Mouse (Mus musculus) liver, embryonic 14.5 days (tissue): ENCODE measurements around the gene Dnaja2. TPM values are rescaled to one million over a fixed set of nuclear protein-coding genes. Genes with fewer than 3 reads are reported as not detected.

Source experiments
- ATAC-seq: fragments of 200-750 bp; cut with Nextera tagmentation; 2 replicates; pipeline ENCODE4 v1.8.0; 2017; ENCODE audit warnings: moderate number of reproducible peaks, mild to moderate bottlenecking, moderate library complexity; ENCODE audit not compliant: insufficient read depth
- DNase-seq, 3 experiments: peaks; one replicate each; pipeline ENCODE4 v3.0.0-alpha.2; 2012 to 2013; ENCODE audit warnings: low read depth in 3 of 3, low spot score in 3 of 3
- H3K27ac ChIP-seq: fragments of 300-500 bp; sonication (generic); 2 replicates; pipeline ENCODE4 v1.5.1; 2014; ENCODE audit warnings: moderate library complexity, mild to moderate bottlenecking, control low read depth, inconsistent platforms
- H3K27me3 ChIP-seq: fragments of 300-500 bp; sonication (generic); 2 replicates; pipeline ENCODE4 v1.6.1; 2014; ENCODE audit warnings: mild to moderate bottlenecking, low read length, moderate library complexity; ENCODE audit not compliant: control insufficient read depth, insufficient read depth
- H3K36me3 ChIP-seq: fragments of 300-500 bp; sonication (generic); replicated peaks from 2 replicates; pipeline ENCODE4 v1.6.1; 2014; ENCODE audit warnings: low read depth; ENCODE audit not compliant: control insufficient read depth, insufficient read depth
- H3K4me1 ChIP-seq, 2 experiments: fragments of 200-500 bp in 1 of 2; fragments of 300-500 bp in 1 of 2; sonication (generic) in 1 of 2; replicated peaks; 2 replicates each; pipeline ENCODE4 v1.6.1; 2012 to 2014; ENCODE audit warnings: antibody characterized with exemption in 1 of 2, inconsistent platforms in 1 of 2, low read length in 1 of 2; ENCODE audit not compliant: control insufficient read depth in 2 of 2, insufficient read depth in 2 of 2
- H3K4me2 ChIP-seq: fragments of 300-500 bp; sonication (generic); 2 replicates; pipeline ENCODE4 v1.6.1; 2014; ENCODE audit warnings: low read depth, mild to moderate bottlenecking, control low read depth, moderate library complexity
- H3K4me3 ChIP-seq, 2 experiments: fragments of 200-500 bp in 1 of 2; fragments of 300-500 bp in 1 of 2; sonication (generic) in 1 of 2; 2 replicates each; pipeline ENCODE4 v1.5.1; 2012 to 2014; ENCODE audit warnings: low read depth in 2 of 2, low read length in 2 of 2, mild to moderate bottlenecking in 2 of 2, control low read depth in 1 of 2, inconsistent platforms in 1 of 2, moderate library complexity in 1 of 2; ENCODE audit not compliant: insufficient read depth in 1 of 2
- H3K9ac ChIP-seq: fragments of 300-500 bp; sonication (generic); replicated peaks from 2 replicates; pipeline ENCODE4 v1.6.1; 2014; ENCODE audit warnings: mild to moderate bottlenecking, control low read depth, moderate library complexity
- H3K9me3 ChIP-seq: fragments of 300-500 bp; sonication (generic); 2 replicates; pipeline ENCODE4 v1.6.1; 2016; ENCODE audit warnings: low read length, mixed read lengths; ENCODE audit not compliant: control insufficient read depth
- CTCF ChIP-seq: IDR thresholded peaks from 2 replicates; pipeline ENCODE4 v1.5.1; 2016; ENCODE audit warnings: antibody characterized with exemption, low read depth, control low read depth
- EP300 ChIP-seq: IDR thresholded peaks from 2 replicates; pipeline ENCODE4 v1.6.1; 2016; ENCODE audit warnings: antibody characterized with exemption, low read depth
- WGBS: fragments of 180-500 bp; shearing (Covaris S2); extraction: QIAGEN DNeasy Blood & Tissue Kit; methylation state at CpG from one replicate; pipeline ENCODE4 v1.1.7; 2014; ENCODE audit not compliant: insufficient replicate concordance; 5-methylcytosine and 5-hydroxymethylcytosine counted together
- polyA plus RNA-seq, 2 experiments: library from polyadenylated mRNA; depleted of rRNA in 1 of 2; stranded (reverse) in 1 of 2; unstranded in 1 of 2; fragments of >200 nt; fragmentation: Nextera tagmentation in 1 of 2; extraction: Ambion mirVana in 1 of 2; gene quantifications; 2 replicates each; pipeline versions ENCODE4 v1.2.1 to v1.2.3; 2012 to 2014

Gene Dnaja2
- polyA plus RNA-seq, 2 experiments, result 26.9 to 73.3 TPM

GRCm38 (mm10) chr8:85570466-85570865, 15.3 kb upstream of the Dnaja2 start:
- H3K27me3 ChIP-seq, result no peaks in the 10 kb centered on the region
- no peak overlapping the region for H3K9ac ChIP-seq
- no peak for DNase-seq
- no peak overlapping the region for H3K4me2 ChIP-seq
- 23% methylated on average over 4 of the region's 4 CpGs for WGBS
- TF ChIP-seq EP300, result no peak
- TF ChIP-seq CTCF, result no peak
- no peaks in the 10 kb centered on the region for H3K36me3 ChIP-seq
- no peak for ATAC-seq
- H3K9me3 ChIP-seq, result no peaks in the 10 kb centered on the region
- no peak overlapping the region for H3K4me3 ChIP-seq
- H3K4me1 ChIP-seq, result peaks cover 0 to 2% of the 10 kb centered on the region in 2 experiments; a peak in 1 of 4 replicates
- no peak overlapping the region for H3K27ac ChIP-seq

- H3K27me3 ChIP-seq, result no peaks in the 10 kb centered on the region
- TF ChIP-seq EP300, result no peak
- H3K9ac ChIP-seq, result no peak overlapping the region
- H3K36me3 ChIP-seq, result no peaks in the 10 kb centered on the region
- WGBS, result 78% methylated on average over 2 of the region's 2 CpGs
- DNase-seq (no peak), ATAC-seq (no peak)
- H3K4me1 ChIP-seq, result peaks cover 0 to 5% of the 10 kb centered on the region in 2 experiments; a peak in 2 of 4 replicates
- no peaks in the 10 kb centered on the region for H3K9me3 ChIP-seq
- no peak overlapping the region for H3K4me3 ChIP-seq
- no peak overlapping the region for H3K27ac ChIP-seq
- H3K4me2 ChIP-seq, result no peak overlapping the region
Observed at GRCm38 (mm10) chr8:85567801-85568200, 12.7 kb upstream of the Dnaja2 start.

GRCm38 (mm10) chr8:85565186-85565585, 10.0 kb upstream of the Dnaja2 start:
- ATAC-seq (no peak), DNase-seq (no peak)
- peaks cover 0 to 5% of the 10 kb centered on the region in 2 experiments; a peak in 2 of 4 replicates for H3K4me1 ChIP-seq
- no peak overlapping the region for H3K9ac ChIP-seq
- no peak for TF ChIP-seq EP300
- H3K4me3 ChIP-seq, result no peak overlapping the region
- H3K9me3 ChIP-seq, result no peaks in the 10 kb centered on the region
- no peaks in the 10 kb centered on the region for H3K27me3 ChIP-seq
- no peak overlapping the region for H3K4me2 ChIP-seq
- WGBS, result 51% methylated on average over 3 of the region's 3 CpGs
- H3K36me3 ChIP-seq, result no peaks in the 10 kb centered on the region
- no peak overlapping the region for H3K27ac ChIP-seq

GRCm38 (mm10) chr8:85563336-85563735, 8.2 kb upstream of the Dnaja2 start:
- H3K4me1 ChIP-seq, result peaks cover 0 to 7% of the 10 kb centered on the region in 2 experiments; a peak in 2 of 4 replicates
- no peak overlapping the region for H3K9ac ChIP-seq
- no peaks in the 10 kb centered on the region for H3K36me3 ChIP-seq
- H3K4me3 ChIP-seq, result no peak overlapping the region
- TF ChIP-seq CTCF (no peak), EP300 (no peak)
- H3K27ac ChIP-seq, result no peak overlapping the region
- H3K9me3 ChIP-seq, result no peaks in the 10 kb centered on the region
- DNase-seq (no peak), ATAC-seq (no peak)
- no peak overlapping the region for H3K4me2 ChIP-seq
- 75% methylated on average over 8 of the region's 8 CpGs for WGBS
- no peaks in the 10 kb centered on the region for H3K27me3 ChIP-seq

- Histone ChIP-seq H3K4me3 (no peak overlapping the region), H3K27ac (no peak overlapping the region), H3K4me1 (peaks cover 2 to 9% of the 10 kb centered on the region in 2 experiments), H3K9me3 (no peaks in the 10 kb centered on the region), H3K4me2 (no peak overlapping the region), H3K9ac (no peak overlapping the region), H3K36me3 (no peaks in the 10 kb centered on the region), H3K27me3 (no peaks in the 10 kb centered on the region)
- DNase-seq (no peak), ATAC-seq (no peak)
- 47% methylated on average over 2 of the region's 2 CpGs for WGBS
- TF ChIP-seq EP300 (no peak), CTCF (no peak)
Observed at GRCm38 (mm10) chr8:85559966-85560365, 4.8 kb upstream of the Dnaja2 start.

GRCm38 (mm10) chr8:85559201-85559600, 4.1 kb upstream of the Dnaja2 start:
- H3K27me3 ChIP-seq, result no peaks in the 10 kb centered on the region
- no peak overlapping the region for H3K4me2 ChIP-seq
- peaks cover 2 to 9% of the 10 kb centered on the region in 2 experiments for H3K4me1 ChIP-seq
- H3K36me3 ChIP-seq, result no peaks in the 10 kb centered on the region
- H3K9me3 ChIP-seq, result no peaks in the 10 kb centered on the region
- DNase-seq (no peak), ATAC-seq (no peak)
- TF ChIP-seq EP300, result no peak
- no peak for TF ChIP-seq CTCF
- H3K9ac ChIP-seq, result no peak overlapping the region
- WGBS, result 44% methylated on average over 1 of the region's 1 CpGs
- H3K27ac ChIP-seq, result no peak overlapping the region
- H3K4me3 ChIP-seq, result no peak overlapping the region
